Mouse (Mus musculus) left cerebral cortex, adult 2 months (tissue): ENCODE results near the gene Tnrc6a. TPM values are rescaled to one million over a fixed set of nuclear protein-coding genes. Genes with fewer than 3 reads are reported as not detected.

Source experiments
- DNase-seq, 2 experiments: peaks; one replicate each; pipeline ENCODE4 v3.0.0; 2021 to 2022; ENCODE audit warnings: low spot score in 2 of 2, mixed read lengths in 1 of 2; ENCODE audit errors: extremely low spot score in 1 of 2
- H3K27ac ChIP-seq: fragments of 200-600 bp; 2 replicates; pipeline ENCODE4 v1.8.1; 2022
- H3K4me3 ChIP-seq: fragments of 200-600 bp; 2 replicates; pipeline ENCODE4 v1.8.1; 2022
- CTCF ChIP-seq: fragments of 200-600 bp; IDR thresholded peaks from 2 replicates; pipeline ENCODE4 v1.8.1; 2022; ENCODE audit warnings: antibody characterized with exemption, mild to moderate bottlenecking, moderate library complexity
- intact Hi-C: fragments of 180-260 bp; cut with DNase I; formaldehyde crosslinking; loops from one replicate; pipeline ENCODE4 v1.15.1; 2025
- total RNA-seq, 2 experiments: library from RNA; stranded (reverse); gene quantifications; 2 replicates each; pipeline ENCODE4 v1.2.3; 2021

The Tnrc6a gene
- total RNA-seq, 2 experiments from 2014 or later = 59.6 to 62.4 TPM

- no peak for DNase-seq
- H3K4me3 ChIP-seq = no peak overlapping the region
- TF ChIP-seq CTCF = no peak
- H3K27ac ChIP-seq = no peak overlapping the region
- intact Hi-C loops = no loop called here
These were observed 72.7 kb downstream of the Tnrc6a start for GRCm38 (mm10) chr7:123196432-123196831.

- H3K27ac ChIP-seq = no peak overlapping the region
- DNase-seq = no peak
- intact Hi-C loops = no loop called here
- no peak for TF ChIP-seq CTCF
- H3K4me3 ChIP-seq = no peak overlapping the region
These were observed 75.0 kb downstream of the Tnrc6a start for GRCm38 (mm10) chr7:123198695-123199094.

DNA sequence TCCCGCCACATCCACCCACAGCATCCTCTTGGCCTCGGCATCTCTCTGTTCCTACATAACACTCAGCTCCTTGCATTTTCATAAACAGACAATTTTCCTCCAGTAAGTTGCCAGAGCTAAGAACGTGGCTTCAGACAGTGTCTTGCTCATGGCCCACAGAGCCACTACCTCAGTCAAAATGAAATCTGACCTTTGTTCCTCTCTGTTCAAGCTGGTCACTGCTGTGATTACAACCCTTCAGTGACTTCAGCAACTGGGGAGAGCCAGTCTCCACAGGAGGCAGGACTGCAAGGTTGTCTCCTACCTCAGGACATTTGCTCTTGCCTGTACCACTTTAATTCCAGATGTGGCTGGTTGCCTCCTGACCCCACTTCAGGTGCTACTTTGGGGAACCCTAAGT, 75.5 kb downstream of the Tnrc6a start:
- no peak for DNase-seq
- Histone ChIP-seq H3K4me3 (no peak overlapping the region), H3K27ac (no peak overlapping the region)
- no peak for TF ChIP-seq CTCF
- intact Hi-C loops = no loop called here

GRCm38 (mm10) chr7:123199656-123200206, 76.0 kb downstream of the Tnrc6a start:
- intact Hi-C loops = loop anchor here (10.0 kb wide), 1 partner anchor 175 kb away; no protein-coding TSS in a partner anchor
- DNase-seq = no peak
- no peak for TF ChIP-seq CTCF

DNA sequence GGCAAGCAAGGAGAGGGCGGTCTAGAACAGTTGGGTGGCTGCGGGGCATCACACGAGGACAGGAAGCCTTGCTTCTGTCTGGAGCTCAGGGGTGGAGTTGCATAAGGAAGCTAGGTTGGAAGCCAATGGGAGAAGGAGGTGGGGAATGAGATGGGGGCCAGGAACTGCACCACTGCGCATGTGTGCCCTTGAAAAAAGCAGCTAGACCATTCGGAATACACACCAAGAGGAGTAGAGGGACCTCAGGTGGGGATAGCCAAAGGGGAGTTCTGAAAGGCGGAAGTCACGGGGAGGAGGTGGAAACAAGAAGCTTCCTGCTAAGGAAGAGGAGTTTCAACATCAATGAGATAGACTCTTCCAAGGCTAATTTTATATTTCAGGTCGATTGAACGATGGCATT, 77.0 kb downstream of the Tnrc6a start:
- no peak overlapping the region for H3K27ac ChIP-seq
- no peak for TF ChIP-seq CTCF
- no peak for DNase-seq
- intact Hi-C loops = loop anchor here (10.0 kb wide), 1 partner anchor 174 kb away; no protein-coding TSS in a partner anchor
- no peak overlapping the region for H3K4me3 ChIP-seq

More at GRCm38 (mm10) chr7:123199656-123200206, 76.0 kb downstream of the Tnrc6a start:
- Histone ChIP-seq H3K27ac (no peak overlapping the region), H3K4me3 (no peak overlapping the region)

- Histone ChIP-seq H3K4me3 (no peak overlapping the region), H3K27ac (no peak overlapping the region)
- TF ChIP-seq CTCF = peak; percentile 77
- DNase-seq = peak; percentile 62 to 70
- intact Hi-C loops = loop anchor here (1.0 to 10.0 kb wide), 4 partner anchors 82 to 260 kb away; no protein-coding TSS in a partner anchor
These were observed 81.6 kb downstream of the Tnrc6a start for GRCm38 (mm10) chr7:123205261-123205660.

DNA sequence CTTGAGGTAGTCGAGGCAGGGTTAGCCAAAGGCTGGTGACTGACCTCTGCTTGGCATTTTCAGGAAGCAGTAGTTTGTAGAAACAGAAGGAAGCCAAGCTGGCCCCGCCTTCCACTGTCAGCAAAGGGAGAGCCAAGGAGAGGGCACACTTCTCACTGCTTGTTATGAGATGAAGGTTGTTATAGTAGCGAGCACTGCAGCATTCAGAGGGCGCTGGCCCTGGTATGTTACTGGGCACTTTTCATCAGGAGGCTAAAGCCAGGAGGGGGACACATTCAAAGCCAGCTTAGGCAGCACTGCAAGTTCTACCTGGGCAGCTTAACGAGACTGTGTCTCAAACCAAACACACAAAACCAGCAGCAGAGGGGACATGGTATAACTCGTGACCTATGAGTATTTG, 83.9 kb downstream of the Tnrc6a start:
- TF ChIP-seq CTCF = no peak

GRCm38 (mm10) chr7:123209864-123210263, 86.2 kb downstream of the Tnrc6a start:
- Histone ChIP-seq H3K27ac (no peak overlapping the region), H3K4me3 (no peak overlapping the region)
- intact Hi-C loops = loop anchor here (5.0 to 10.0 kb wide), 3 partner anchors 77 to 187 kb away; no protein-coding TSS in a partner anchor
- DNase-seq = no peak
- TF ChIP-seq CTCF = no peak

More for the DNA sequence above, 83.9 kb downstream of the Tnrc6a start:
- no peak for DNase-seq
- intact Hi-C loops = loop anchor here (5.0 to 10.0 kb wide), 3 partner anchors 80 to 190 kb away; no protein-coding TSS in a partner anchor
- Histone ChIP-seq H3K27ac (no peak overlapping the region), H3K4me3 (no peak overlapping the region)

DNA sequence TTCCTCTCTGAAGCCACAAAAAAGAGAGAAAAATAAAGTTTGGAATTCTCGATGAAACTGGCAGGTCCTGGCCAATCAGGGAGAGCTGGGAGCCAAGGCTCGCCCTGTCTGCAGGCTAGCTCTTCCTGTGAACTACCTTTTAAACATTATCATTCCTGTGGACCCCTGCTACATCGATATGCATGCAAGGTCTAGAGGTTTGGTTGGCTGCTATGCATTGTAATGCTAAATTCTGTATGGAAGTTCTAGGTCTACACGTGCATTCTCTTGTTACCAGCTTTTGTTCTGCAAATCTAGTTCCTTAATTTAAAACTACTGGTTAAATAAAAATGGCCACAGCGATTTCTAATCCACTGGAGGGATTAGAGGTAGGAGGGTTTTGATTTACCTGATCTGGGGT, 87.8 kb downstream of the Tnrc6a start:
- Histone ChIP-seq H3K4me3 (no peak overlapping the region), H3K27ac (no peak overlapping the region)
- no peak for DNase-seq
- TF ChIP-seq CTCF = no peak
- intact Hi-C loops = no loop called here

DNA sequence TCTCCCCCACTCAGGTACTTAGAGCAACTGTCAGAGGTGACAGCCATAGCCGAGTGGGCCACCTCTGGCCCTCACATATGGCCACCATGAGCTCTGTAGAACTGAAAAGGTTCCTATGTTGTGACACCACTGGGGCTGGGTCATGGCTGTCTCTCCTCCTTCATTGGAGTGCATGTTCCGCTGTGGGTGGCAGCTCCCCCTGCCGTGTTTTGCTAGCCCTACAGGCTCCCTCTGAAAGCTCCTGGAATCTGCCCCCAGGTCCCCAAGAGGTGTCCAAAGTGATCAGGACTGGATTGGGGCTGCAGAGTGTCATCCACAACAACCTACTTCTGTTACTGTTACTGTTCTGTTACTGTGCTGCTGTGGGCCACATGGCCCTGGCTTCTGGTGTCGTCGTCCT, 88.6 kb downstream of the Tnrc6a start:
- DNase-seq = no peak
- no peak overlapping the region for H3K4me3 ChIP-seq
- no peak overlapping the region for H3K27ac ChIP-seq
- no peak for TF ChIP-seq CTCF
- intact Hi-C loops = no loop called here

- Histone ChIP-seq H3K4me3 (no peak within 1 kb of the TSS), H3K27ac (no peak within 1 kb of the TSS)
- DNase-seq = no peak
- intact Hi-C loops = no loop called here
- TF ChIP-seq CTCF = no peak
These were observed 90.8 kb downstream of the Tnrc6a start, which contains the start of gene Slc5a11 for GRCm38 (mm10) chr7:123214365-123215075. Gene Slc5a11, plus strand, starts transcription at chr7:123214780.

GRCm38 (mm10) chr7:123215138-123215537, 91.5 kb downstream of the Tnrc6a start:
- intact Hi-C loops = no loop called here
- DNase-seq = no peak
- no peak for TF ChIP-seq CTCF
- no peak overlapping the region for H3K4me3 ChIP-seq
- no peak overlapping the region for H3K27ac ChIP-seq
